Mouse (Mus musculus) thymus, postnatal 10 days (tissue): Measurements from ENCODE around the gene Nat10.
A peak's percentile ranks its signal among the peaks of the same experiment; 100 is the strongest.

ENCODE experiments used
- DNase-seq, 2 experiments: peaks; one replicate each; pipeline ENCODE4 v3.0.0; 2021; ENCODE audit warnings: low spot score in 2 of 2

Gene Nat10

DNA sequence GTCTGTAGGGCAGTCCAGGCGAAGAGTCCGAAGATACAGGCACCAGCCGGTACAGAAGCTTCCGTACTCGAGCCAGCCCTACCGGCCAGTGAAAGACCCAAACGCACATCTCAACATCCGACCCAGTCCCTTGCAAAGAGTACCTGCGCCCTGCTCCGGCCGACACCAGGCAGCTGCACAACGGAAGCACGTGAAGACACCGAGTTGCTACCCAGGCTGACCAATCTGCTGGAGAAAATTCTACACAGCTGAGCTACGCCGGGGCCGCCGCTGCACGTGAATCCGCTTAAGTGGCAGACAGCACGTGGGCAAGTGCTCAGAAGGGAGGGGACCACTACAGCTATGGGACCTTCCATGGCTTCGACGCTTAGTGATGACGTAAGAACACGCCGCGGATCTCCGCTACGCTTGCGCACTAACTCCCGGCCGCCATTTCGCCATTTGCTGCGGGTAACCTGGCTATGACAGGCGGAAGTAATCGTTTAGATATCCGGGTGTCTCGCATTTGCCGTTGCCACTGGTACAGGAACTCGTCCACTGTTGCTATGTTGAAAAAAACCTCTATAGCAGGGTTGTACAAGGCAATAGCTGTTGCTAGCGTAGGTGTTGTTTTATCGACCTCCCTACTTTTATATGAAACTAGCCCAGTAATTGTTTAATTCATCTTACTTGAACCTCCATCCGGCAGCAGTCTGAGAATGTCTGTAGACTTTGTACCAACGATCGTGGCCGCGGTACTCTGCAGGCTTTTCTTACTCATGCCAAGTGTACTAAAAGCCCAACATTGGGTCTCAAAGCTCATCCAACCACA is at the start of gene Nat10:
Gene Nat10 (minus strand): TSS at position 365 of the 811 bp plus-strand sequence.
- DNase-seq = peak; percentile 96 to 97

DNA sequence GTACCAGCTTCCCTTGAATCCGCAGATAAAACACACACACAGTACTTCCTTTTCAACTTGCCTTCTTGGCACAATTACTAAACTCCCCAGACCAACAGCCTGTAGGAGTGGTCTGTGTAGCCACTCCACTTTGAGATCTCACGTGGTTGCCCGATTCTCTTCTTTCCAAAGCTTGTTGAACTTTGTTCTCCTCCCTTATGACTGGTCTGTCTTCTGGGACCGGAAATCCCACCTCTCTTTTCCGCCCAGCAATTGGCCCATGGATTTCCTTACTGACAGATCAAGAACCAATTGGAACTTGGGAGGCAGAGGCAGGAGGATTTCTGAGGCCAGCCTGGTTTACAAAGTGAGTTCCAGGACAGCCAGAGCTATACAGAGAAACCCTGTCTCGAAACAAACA is 49.3 kb upstream of the Nat10 start:
- DNase-seq = no peak

DNA sequence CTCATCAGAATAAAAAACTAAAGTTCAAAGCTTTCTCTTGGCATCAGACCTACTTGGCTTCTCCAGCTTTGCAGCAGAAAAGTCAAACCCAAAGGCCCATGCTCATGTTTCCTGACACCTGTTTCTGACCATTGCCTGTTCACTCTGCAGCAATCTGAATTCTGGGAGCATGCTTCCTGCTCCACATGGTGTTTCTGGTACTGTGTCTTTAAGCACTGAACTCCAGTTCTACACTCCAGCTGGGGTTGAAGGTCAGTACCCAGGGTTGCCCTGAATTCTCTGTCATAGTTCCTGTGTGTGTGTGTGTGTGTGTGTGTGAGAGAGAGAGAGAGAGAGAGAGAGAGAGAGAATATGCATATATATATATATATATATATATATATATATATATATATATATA is 47.4 kb upstream of the Nat10 start:
- DNase-seq = no peak

DNA sequence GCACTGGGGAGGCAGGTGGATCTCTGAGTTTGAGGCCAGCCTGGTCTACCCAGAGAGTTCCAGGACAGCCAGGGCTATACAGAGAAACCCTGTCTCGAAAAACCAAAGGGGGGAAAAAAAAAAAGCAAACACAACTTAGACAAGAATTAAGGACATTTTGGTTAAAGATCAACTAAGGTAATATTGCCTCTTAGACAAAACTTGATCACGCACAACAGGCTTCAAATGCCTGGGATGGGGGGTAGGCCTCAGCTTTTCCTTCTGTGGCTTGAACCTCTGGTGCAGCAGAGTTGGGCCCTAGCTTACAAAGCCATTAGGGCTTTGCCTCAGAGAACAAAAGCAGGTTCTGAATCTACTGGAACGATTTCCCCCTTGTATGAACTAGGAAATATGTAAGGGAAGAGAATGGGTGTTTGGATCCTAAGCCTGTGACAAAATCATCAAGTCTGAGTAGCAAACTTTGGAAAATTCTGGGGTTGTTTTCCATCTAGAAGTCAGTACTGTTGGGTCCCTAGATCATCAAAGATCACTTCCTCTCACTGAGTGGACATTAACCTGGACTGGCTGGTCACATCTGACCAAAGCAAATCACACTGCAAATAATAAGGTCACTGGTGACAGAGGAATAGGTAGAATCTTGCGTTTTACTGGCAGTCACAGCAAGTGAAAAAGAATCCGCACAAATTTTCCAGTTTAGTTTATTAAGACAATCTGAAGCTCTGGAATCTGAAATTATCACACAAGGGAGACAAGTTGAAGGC is 42.9 kb upstream of the Nat10 start:
- DNase-seq = no peak

DNA sequence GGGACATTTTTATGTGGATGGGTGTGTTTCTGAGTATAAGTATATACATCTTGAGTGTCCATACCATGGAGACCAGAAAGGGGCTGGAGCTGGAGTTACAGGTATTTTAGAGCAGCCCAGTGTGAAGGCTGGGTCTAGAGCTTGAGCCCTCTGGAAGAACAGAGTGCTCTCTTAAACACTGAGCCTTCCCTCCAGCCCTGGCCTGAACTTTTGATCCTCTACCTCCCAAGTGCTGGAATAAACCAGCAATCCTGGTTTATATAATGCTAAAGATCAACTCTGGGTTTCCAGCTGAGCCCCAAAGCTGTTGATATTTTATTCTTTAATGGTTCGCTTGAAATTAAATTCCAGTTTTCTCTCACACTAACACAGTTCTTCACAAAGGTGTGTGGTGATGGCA is 41.4 kb upstream of the Nat10 start:
- DNase-seq = no peak

DNA sequence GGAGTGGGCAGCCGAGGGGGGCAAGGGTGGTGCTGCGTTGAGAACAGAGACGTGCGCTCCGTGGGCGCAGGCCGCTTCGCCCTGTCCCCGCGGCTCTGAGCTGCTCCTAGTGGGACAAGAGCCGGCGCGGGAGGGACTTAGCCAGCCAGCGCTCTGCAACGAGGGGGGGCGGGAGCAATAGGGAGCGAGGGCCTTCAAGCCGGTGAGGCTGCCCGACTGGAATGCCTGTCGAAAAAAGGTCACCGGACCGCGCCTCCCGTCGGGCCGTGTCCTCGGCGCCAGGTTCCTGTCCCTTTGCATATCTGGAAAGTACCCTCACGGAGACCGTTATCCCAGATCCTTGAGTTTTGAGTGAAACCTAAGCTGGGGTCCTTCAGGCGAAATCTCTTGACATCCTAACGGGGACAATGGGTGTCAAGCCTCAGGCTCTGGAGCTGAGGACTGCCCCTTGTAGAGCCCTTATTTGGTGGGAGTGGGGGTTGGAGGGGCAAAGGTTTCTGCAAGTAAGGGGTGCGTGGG is 36.5 kb upstream of the Nat10 start, which contains the start of gene Caprin1:
Gene Caprin1 (minus strand): TSS at position 159 of the 519 bp plus-strand sequence.
- peak; percentile 86 for DNase-seq

DNA sequence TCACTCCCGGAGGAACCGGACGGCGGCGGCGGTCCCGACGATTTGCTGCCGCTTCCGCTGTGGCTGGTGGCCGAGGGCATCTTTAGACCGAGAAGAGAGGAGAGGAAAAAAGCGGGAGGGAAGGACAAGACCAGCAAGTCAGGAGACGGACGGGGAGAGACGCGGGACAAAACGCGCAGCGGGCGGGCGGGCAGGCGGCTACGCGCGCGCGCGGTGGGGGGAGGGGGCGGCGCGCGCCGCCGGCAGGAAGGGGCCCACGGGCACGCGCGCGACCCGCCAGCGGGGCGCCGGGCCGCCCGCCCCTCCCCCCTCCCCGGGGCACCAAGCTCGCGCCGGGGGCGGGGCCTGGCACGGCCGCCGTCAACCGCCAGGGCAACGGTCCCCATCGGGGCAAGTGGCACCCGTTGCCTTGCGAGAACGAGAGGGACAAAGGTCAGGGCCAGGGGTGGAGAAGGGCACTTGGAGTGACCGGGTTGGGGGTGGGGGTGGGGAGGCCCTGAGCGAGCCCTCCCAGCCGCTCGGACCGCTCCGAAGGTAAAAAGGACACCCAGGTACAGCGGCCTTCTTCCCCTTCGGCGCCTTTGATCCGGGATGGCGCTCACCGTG is 35.9 kb upstream of the Nat10 start:
- DNase-seq = peak; percentile 81 to 90

DNA sequence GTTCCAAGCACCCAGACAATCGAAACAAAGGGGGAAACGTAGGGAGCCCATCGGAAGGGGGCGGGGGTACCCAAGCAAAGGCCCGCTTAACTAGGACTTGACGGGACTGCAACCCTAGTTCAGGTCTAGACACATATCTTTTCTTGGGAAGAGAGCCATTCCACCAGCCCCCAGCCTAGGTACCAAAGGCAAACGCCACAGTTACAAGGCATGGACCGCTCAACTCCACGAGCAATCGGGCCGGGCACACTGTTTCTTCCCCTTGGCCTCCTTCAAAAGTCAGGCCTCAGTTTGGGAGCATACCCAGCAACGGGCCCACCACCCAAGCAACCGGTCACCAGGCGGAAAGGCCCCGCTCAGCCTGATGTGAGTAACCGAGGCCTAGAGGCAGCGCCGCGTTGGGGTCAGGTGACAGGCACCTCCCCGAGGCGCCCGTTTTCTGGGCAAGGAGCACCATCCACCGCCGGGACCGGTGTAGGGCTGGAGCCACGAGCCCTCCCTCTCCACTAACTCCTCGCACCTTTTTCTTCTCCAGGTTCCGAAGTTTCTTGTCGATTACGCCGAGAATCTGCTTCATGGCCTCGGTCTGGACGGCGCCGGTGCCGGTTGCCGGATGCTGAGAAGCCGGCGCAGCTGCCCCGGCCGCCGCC is 35.3 kb upstream of the Nat10 start:
- peak; percentile 60 to 63 for DNase-seq

DNA sequence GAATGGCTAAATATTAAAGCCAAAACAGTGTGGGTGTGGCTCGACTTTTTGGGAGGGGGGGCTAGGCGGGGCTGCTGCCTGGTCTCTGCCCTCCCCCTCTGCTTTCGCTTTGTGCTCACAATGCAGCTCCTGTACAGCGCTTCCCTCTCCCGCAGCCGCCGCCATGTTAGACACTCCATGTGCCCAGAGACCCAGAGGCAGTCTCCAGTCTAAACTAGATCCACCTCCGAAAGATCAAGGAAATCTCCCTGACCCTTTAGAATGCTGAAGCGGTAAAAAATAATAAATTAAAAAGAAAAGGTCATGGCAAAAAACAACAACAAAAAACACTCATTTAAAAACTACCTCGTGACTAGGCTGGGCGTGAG is 34.8 kb upstream of the Nat10 start:
- peak; percentile 71 to 72 for DNase-seq

DNA sequence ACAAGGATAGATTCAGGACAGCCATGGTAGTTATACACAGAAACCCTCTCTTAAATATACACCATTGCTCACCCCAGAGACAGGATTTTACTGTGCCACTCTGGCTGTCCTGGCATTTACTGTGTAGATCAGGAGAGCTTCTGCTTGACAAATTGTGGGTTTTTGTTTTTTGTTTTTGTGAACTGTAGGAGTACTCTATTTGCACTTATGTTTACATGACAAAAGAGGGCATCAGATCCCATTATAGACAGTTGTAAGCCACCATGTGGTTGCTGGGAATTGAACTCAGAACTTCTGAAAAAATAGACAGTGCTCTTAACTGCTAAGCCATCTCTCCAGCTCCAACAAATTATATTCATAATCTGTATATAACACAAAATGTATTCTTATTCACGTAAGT is 30.9 kb upstream of the Nat10 start:
- DNase-seq = no peak

DNA sequence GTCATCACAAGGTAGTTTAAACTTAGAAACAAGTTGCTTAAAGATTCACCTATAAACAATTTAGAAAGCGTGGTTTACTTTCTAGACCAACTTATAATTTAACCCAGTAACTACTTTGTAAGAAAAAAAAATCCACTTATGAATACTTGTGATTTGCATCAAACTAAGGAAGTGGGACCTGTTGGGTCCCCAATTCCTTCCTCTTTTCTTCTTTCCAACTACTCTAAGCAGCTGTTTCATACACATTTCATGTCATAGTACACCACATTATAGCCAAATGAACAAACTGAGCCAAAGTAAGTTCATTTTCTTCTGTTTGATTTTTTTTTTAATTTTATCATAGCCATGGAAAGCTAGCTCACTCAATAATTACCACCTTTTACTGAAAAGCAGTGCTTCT is 24.7 kb upstream of the Nat10 start:
- no peak for DNase-seq

DNA sequence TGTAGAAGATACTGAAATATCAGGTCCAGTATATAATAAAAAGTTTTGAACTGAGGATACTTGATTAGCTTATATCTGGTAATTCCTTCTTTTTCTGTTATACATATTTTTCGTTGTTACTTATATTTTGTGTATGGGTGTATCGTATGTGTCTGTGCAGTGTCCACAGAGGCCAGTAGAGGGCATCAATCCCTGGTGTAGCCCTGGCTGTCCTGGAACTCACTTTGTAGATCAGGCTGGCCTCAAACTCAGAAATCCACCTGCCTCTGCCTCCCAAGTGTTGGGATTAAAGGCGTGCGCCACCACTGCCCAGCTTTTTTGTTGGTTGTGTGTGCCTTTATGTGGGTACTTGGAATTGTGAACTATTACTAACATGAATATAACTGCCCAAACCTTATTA is 23.6 kb upstream of the Nat10 start:
- peak in 1 of 2 experiments; percentile 12 for DNase-seq

DNA sequence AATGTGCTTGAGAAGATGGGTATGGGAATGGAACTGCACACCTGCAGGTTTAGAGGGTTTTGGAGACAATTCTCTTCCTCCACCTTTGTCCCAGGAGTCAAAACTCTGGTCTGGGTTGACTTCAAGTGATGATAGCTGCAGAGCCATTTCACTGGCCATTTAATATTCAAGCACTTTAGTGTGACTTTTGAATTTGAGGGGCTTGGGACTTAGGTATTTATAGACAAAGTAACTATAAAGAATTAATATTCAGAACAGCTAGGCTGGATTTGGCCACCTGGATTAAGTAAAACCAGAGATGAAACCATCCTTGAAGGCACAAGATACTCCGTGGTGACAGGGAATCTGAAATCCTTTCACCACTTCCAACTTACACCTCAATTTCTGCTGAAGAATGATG is 1.4 kb upstream of the Nat10 start:
- DNase-seq = no peak

DNA sequence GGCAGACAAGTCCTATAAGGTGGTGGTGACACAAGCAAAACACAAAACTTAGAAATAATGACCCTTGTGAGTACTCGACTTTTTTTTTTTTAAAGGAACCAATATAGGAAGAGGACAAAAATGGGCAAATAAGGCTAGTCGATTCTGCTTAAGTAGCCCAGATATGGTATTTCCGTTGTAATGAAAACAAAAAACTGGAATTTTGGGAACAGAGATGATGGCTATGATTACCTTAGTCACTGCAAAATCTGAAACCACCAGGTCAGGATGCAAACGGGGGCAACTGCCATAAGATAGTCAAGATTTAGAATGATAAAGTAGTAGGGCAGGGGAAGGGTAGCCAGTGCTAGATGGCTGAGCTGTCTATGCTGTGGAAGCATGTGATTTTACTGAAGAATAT is 923 bp upstream of the Nat10 start:
- DNase-seq = no peak

DNA sequence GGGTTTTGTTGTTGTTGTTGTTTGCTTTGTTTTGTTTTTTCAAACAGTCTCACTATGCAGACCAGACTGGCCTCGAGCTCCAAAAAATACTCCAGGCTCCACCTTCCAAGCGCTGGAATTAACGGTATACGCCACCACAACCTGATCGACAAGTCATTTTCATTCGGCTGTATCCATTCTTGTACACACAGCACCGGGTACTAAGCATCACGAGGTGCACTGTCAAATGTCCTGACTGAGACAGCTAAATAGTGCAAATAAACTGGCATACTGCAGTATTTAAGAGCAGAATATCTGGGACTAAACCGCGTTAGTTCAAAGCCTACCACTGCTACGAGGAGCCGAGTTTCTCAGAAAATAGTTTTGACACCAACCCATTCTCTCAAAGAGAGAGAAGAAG is 649 bp downstream of the Nat10 start:
- DNase-seq = no peak

DNA sequence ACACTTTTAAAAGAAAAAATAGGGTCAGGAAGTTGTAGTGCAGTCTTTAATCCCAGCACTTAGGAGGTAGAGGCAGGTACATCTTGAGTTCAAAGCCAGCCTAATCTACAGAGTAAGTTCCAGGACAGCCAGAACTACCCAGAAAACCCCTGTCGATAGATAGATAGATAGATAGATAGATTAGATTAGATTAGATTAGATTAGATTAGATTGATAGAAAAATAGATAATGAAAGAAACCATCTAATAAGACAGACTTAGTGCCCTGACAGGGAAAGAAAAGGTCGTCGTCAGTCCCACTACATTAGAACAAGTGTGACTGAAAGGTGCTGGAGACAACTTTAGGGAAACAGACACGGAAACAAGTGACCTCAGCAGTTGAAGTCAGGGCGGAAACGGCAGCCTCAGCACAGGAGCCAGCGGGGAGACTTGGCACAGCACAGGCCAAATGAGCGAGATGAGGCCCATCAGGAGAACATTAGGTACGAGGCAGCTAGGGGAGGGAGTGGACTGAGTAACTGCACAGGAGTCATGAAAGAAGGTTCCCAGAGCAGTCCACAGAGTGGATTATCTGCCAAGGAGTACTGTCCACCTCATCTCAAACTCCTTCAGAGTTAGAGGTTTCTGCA is 5.5 kb downstream of the Nat10 start:
- no peak for DNase-seq

DNA sequence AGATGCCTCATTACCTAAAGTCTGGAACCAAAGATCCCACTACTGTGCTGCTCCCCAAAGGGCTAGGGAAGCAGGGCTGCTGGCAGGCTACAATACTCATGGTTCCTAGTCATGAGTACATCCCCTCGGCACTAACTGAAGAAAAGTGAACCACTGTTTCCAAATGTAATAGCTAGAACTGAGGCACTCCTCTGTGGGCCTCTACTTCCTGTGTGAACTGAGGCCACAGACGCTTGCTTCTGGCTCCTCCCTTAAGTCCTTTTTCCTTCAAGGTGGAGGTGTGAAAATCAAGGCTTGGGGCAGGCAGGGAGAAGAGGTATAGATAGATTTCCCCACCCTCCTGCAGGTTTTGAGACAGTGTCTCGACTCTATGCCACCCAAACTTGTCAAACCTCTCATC is 6.5 kb downstream of the Nat10 start:
- DNase-seq = no peak

DNA sequence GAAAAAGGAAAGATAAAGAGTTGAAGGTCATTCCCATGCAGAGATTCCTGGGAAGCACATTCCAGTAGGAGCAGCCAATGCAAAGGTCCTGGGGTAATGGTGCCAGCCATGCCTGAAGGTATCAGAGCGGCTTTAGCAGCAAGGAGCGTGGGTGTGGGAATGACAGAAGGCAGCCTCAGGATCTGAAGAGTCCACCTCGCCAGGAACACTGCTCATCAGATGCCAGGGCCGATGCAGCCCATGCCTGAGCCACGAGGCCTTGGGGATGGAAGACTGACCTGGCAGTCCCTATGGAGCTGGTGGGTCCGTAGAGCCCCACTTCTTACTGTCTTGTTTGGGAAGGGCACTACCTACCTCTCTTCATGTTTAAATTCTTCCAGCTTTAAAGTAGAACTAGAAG is 9.3 kb downstream of the Nat10 start:
- DNase-seq = no peak

DNA sequence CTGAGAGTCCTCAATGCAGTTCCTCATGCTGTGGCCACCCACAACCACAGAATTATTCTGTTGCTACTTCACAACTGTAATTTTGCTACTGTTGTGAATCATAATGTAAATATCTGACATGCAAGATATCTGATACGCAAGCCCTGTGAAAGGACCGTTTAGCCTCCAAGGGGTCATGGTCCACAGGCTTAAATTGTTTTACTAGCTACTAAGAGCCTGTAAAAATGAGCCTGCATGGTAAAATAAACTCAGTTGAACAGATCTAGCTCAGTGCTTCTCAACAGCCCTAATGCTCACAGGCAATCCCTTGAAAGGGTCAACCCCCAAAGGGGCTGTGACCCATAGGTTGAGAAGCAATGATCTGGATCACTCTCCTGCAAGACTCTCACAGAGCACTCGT is 12.0 kb downstream of the Nat10 start:
- DNase-seq = no peak

DNA sequence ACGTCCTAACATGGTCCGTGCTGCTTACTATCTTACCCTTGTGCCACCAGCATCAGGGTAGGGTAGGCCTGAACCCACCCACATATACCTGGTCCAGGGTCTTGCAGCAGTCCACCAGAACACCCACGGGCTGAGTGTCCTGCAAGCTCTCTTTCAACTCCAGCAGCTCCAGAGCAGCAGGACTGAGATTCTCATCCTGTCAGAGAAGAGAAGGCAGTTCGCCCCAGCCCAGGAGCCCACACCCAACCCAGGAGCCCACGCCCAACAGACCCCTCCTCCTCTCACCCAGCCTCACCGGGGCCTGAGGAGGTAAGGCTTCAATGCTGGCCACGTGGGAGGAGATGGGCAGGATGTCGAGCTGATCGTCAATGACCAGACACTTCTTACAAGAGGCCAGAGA is 13.2 kb downstream of the Nat10 start:
- DNase-seq = no peak

DNA sequence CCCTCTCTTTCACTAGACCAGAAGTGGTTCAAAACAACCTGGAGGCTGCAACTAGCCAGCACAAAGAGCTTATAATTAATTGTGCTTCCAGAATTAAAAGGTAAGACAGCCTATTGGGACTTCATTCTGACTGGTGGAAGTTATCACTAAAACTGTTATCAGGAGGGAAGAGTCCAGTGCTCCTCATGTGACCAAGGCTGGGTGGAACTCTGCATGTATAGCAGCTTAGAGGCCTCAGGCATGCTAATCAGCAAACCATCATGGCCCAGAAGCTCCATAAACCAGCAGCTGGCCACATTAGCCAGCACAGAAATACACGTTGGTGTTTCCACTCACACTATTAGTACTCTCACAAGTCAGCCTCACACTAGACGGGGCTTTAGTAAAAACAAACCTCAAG is 14.3 kb downstream of the Nat10 start:
- DNase-seq = no peak

DNA sequence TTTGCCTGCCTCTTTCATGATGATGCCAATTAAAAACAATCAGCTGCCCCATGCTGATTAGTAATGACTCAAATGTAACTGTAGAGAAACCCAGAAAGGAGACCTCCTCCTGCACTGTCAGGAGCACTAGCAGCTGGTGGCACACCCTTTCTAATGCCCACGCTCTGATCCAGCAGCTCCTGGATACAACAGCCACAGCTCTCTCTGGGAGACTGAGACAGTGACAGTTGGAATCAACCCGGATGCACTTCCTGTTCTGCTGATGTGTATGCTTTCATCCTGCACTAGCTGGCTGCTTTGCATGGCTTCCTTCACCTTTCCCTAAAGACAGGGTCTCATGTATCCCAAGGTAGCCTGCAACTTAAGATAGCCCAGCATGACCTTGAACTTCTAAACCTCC is 15.0 kb downstream of the Nat10 start:
- DNase-seq = no peak
